Mouse (Mus musculus): ENCODE results near the gene Ccnk.

GRCm38 (mm10) chr12:108242243-108242745 is 62.9 kb downstream of the Ccnk start:
- TF ChIP-seq GATA1 (IDR thresholded peaks at IDR 0.05; ENCODE audit: borderline replicate concordance, low read length) (no peak), FLI1 (IDR thresholded peaks at IDR 0.05; ENCODE audit: low read length) (no peak)
